Mouse (Mus musculus): ENCODE measurements at regions not wholly inside any gene's neighbourhood (a gene's known extent, or its start where the extent isn't known, plus 50 kb on each side); places are given as distances from the start of the nearest gene placed in this dataset.

DNA sequence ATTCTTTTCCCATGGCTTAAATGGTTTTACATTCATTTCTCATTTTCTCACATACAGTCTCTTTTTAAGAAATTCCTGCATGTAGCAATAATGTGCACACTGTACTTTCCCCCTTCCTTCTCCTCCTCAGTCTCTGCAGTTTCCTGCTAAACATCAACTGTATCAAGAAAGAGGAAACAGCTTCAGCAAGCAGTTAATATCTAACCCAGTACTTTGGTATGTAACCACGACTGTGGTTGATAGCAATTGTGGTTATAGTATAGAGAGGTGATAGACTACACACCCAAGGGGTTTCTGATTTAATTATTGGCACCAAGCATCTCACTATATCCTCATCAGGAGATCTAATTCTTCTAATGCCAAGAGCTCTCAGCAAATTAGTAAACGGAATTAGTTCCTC, 52.8 kb upstream of the Eci2 start:
- peak; percentile 64 for ATAC-seq (replicated peaks; ENCODE audit: poor library complexity)

DNA sequence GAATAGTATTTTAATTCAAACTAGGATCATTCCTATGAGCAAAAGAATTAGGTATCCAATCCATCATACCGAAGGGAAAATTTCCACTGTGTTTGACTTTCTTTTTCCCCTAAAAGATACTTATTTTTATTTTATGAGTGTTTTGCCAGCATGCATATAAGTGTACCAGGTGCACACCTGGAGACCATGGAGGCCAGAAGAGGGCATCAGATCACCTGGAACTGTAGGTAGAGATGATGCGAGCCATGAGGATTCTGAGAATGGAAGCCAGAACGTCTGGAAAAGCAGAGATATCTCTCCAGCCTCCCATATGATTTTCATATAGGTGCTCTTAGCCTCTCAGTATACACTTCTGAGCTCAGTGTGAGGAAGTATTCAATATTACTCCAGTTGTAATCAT, 58.5 kb upstream of the Eci2 start:
- no peak for ATAC-seq (replicated peaks; ENCODE audit: poor library complexity)

DNA sequence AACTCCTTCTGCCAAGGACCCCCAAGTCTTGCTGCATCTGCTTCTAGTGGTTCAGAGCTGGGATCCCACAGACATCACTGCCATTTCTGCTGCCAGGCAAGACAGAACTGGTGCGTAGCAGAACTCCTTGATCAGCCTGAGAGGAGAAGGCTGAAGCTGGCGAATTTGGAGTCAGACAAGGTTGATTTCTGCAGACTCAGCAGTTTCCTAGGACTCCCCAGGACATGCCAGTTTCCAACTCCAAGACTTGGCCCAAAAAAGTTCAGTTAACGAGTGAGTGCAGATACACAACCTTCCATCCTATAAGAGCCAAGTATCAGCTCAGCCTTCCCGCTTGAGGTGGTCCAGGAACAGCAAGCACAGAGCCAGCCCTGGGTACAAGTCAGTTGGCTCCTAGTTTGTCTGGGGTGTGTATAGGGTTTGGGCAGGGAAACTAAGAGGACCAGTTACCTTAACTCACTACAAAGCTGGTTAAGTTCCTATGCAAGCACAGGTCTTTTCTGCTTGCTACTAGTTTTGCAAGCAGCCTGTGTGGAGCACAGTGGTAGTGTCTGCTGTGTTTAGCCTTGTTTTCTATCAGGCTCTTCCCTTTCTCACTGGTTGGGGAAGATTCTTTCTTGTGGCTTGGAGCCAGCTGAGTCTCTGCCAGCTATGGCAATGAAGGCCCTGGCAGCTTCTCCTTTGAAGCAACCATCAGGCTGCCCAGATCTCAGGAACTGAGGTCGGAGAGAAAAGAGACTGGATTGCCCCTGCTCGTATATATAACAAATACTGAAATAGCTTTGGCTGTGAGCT, 60.5 kb upstream of the Eci2 start:
- peak; percentile 34; the same call in 1 of the 2 replicates for ATAC-seq (replicated peaks; ENCODE audit: poor library complexity)

DNA sequence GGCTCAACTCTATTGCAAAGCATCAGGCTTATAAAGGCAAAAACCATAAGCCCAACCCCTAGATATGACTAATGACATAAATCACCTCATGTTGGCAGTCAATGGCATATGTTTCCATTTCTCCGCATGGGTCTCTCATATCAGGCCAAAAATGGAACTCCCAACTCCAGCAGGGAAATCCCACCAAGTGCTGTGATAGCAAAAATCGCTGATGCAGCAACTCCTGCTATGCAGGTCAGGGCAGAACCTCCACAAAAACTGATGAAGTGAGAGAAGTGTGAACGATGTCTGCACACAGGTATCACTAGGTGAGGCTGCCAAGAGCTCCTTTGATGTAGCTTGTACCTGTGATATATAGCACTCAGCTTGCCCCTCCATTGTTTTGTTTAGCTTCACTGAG, 64.3 kb upstream of the Eci2 start:
- no peak for ATAC-seq (replicated peaks; ENCODE audit: poor library complexity)

DNA sequence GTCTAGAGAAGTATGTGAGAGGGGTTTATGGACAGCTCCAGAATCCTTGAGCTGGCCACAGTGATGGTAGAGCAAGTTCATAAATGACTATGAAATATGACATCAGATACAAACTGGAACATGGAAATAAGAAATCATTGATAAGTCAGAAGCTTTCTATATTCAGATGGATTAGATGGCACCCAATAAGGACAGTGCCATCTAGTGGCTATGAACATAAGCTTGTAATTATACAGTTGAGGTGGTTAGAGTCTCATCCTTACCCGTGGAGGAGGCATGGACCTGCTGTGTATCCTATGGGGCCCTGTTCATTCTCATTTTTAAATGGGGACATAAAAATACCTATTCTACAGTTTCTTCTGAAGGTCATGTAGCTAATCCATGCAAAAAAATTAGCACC, 92.9 kb upstream of the Eci2 start:
- ATAC-seq (replicated peaks; ENCODE audit: poor library complexity), result no peak; the same call in 1 of the 2 replicates

DNA sequence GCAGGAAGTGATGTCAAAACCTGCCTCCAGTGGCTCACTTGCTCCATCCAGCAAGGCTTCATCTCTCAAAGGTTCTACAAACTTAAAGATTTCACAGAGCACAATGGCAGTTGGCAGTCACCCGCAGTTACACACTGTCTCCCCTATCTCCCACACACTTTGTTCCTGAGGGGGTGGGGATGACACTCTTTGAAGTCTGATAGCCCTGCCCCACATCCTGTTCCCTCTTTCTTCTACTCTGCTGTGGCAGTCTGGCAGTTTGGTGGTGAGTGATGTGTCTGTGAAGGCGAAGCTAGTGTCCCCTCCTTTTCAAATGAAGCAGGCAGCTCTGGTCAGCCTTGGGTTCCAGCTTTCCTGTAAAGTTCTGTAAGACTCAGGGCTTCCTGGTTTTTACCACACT, 102.6 kb upstream of the Eci2 start:
- ATAC-seq (replicated peaks; ENCODE audit: poor library complexity), result peak; percentile 68

DNA sequence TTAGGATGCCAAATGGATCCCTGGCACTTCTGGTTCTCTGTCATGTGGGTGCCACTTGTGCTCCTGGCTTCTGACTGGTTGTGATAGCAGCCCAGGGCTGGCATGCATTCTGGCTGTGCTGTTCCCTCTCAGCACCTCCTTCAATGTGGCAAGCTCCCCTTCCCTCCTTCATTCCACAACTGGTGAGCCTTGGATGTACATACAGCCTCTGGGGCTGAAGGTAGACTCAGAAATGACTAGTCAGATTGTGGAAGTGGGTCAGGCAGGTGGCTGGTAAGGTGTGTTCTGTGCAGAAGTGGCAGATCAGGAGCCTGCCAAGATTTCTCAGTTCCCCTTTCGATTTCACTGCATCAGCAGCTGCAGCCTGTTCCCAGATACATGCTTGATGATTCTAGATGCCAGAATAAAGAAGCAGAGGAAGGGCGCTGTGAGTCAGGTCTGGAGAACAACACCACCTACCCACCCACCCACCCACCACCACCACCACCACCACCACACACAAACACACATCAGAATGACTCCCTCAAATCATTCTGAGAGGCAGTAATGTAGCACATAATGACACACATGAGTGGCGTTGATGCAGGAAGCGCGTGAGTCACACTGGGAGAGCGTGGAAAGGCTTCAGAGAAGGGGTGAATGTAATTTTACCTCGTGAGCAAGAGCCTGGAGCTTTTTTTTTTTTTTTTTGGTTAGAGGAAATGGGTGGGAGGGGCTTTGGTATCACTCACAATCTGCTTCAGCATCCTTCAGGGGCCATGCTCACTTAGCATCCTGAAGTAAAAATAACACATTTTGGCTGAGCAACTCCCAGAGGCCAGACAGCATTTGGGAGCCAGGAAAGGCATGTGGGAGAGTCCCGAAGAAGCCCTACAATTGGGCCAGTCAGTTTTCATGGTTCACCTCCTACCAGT, 104.6 kb upstream of the Eci2 start:
- peak; percentile 23 for ATAC-seq (replicated peaks; ENCODE audit: poor library complexity)

DNA sequence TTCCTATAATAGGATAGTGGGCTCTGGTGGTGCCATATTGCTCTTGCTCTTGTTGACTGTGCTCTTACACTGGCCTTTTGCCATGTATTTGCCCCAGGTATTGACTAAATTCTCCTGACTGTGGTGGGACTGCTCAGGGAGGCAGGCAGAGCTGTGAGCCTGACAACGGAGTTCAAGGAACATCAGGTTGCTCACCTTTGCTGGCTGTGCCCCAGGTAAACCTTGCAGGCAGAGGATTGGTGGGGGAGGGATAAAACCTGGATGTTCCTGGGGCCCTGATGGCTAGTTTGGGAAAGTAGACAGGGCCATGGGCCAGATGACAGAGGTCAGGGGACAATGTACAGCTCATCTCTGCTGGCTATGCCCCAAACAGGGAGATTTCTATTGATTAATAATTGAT, 124.7 kb upstream of the Eci2 start:
- no peak for ATAC-seq (replicated peaks; ENCODE audit: poor library complexity)

DNA sequence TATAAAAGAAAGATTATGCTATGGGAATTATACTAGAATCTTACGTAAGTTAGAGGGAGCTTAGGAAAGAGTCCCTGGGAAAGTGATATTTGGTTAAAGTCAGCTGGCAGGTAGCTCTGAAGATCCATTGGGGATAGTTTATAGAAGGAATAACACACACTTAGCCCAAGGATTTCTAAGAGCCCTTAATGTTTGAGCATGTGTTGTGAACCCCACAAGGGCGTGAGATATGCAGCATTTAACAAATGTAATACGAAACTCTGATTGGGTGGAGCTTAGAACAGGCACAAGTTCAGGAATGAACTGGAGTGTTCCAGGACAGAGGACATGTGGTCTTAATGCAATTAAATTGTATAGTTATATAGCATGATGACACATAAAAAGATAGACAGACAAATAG, 132.6 kb upstream of the Eci2 start:
- ATAC-seq (replicated peaks; ENCODE audit: poor library complexity), result no peak

DNA sequence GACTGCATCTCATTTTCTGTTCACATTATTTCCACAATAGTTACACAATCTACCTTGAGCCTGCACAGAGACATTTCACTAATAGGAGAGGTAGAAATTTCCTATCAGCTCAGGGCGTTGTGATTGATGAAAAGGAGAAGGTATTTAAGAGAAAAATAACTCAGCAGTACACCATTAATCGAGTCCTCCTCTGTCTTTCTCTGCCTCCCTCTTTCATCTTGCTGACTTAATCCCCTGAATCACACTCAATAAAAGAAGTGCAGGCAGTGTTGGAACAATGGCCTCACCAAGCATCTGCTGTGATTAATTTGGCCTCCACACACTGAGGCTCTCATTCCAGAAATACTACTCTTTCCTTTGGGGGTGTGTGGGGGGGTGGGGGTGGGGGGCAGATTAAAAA, 133.9 kb upstream of the Eci2 start:
- no peak for ATAC-seq (replicated peaks; ENCODE audit: poor library complexity)

DNA sequence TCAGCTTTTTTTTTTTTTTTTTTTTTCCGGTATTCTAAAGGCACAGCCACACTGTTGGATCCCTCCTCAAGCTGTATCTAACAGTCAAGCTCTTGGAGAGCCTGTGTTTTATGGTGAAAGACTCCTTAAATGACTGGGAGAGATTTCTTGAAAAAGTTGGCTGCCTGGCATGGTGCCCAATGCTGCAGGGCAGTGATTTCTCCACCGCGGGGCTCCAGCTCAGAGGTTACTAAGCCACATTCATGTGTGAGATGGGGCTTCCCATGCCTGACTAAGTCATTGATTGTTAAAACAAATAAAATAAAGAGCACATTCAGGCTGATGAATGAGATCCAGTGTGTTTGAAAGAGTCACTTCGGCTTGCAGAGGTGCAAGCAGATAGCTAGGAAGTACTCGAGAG, 139.2 kb upstream of the Eci2 start:
- no peak for ATAC-seq (replicated peaks; ENCODE audit: poor library complexity)

DNA sequence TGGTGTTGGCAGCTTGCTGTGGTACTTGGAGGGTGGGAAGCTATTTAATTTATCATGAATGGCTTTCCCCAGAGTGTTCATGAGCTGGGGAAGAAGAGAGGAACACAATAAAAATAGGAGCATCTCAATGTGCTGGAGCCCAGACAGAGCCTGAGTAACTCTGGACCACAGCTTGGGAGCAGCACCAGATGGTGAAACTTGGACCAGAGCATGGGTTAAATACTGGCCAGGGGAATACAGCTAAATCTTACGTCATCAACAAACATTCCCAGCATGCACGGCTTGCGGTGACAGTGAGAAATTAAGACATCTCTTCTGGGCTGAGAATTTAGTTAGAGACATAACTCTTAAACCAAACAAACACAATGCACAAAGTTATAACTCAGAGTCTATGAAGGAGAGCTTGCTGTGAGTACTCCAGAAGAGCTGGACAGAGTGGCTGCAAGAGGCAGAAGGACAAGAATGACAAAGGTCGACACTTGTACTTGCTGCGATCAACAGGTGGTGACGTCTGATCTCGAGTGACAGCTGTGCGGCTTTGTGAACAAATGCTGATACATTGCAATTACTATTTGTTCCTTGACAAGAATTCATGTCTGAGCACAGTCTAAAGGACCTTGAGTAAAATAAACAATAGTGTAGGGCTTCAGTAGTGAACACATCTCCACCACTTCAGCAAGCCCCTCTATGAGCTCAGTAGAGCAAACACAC, 140.1 kb upstream of the Eci2 start:
- ATAC-seq (replicated peaks; ENCODE audit: poor library complexity), result no peak

DNA sequence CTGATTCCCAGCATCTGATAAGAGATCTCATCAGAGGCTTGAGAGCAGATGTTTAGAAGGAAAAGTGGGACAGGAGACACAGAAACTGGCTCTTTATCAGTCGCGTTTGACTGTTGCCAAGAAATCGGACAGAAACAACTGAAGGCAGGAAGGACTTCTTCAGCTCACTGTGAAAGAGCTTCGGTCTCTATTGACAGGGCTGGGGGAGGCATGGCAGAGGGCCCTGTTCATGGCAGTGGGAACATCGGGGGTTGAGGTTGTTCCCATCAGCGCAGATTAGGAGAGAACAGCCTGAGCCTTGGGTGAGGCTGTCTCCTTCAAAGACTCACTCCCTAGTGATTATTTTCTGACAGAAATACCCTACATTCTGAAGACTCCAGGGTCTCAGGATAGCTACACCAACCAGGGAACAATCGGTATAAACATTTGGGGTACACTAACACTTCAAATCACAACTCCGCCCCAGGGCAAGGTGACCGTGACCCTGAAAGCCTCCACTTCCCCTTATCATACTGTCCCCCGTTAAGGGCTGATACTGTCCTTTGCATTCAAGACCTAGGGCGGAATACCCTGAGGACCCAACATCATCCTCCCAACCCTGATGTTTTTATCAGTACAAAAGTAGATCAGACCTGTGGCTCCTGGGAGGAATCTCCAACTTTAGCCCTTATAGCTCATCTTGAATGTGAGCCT, 144.8 kb upstream of the Eci2 start:
- ATAC-seq (replicated peaks; ENCODE audit: poor library complexity), result no peak

DNA sequence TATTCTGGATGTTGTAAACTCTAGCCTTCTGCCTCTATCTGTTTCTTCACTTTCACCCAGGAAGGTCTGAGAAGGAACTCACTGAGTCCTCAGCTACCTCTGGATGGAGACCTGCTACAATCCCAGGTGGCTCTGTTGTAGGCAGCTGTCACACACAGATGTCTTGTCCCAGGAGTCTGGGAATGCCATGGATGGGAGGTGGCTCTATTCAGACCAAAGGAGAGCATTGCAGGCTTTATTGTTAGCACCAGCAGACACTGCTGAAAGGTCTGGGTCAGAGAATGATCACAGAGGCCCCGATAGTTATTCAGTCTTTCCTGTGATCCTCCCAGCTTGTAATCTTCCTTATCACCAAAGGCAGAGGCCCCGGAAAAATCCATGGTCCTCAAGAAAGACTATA, 146.6 kb upstream of the Eci2 start:
- ATAC-seq (replicated peaks; ENCODE audit: poor library complexity), result no peak

DNA sequence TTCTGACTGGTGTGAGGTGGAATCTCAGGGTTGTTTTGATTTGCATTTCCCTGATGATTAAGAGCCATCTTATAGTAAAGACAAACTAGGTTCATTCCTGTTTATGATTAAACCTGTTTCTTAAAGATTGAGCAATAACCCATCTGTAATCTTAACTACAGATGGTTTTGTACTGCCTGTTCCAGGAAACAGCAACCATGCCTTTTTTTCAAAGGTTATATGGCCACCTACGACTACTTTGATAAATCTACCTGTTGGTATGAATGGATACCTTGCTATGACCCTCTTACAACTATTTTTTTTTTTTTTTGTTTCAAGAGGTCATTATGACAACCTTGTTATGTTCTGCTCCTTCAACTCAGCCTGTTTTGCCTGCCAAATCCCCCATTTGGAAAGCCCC, 148.7 kb upstream of the Eci2 start:
- ATAC-seq (replicated peaks; ENCODE audit: poor library complexity), result no peak

DNA sequence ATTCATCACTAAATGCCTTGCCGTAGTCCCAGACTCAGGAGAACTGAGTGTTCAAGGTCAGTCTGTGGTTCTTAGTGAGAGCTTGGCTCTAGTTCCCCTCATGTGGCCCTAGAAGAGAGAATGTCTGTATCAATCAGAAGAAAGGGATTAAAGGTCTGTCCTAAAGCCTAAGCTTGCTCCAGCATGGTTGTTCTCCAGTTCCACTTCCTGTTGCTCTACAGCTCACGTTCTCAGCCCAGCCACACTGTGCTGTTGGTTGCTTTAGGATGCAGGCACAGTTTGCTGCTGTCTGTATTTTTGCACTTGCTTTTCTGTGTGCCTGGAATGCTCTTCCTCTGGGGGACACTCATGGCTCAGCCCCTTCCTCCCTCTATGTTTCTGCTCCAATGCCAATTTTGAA, 150.4 kb upstream of the Eci2 start:
- no peak for ATAC-seq (replicated peaks; ENCODE audit: poor library complexity)

DNA sequence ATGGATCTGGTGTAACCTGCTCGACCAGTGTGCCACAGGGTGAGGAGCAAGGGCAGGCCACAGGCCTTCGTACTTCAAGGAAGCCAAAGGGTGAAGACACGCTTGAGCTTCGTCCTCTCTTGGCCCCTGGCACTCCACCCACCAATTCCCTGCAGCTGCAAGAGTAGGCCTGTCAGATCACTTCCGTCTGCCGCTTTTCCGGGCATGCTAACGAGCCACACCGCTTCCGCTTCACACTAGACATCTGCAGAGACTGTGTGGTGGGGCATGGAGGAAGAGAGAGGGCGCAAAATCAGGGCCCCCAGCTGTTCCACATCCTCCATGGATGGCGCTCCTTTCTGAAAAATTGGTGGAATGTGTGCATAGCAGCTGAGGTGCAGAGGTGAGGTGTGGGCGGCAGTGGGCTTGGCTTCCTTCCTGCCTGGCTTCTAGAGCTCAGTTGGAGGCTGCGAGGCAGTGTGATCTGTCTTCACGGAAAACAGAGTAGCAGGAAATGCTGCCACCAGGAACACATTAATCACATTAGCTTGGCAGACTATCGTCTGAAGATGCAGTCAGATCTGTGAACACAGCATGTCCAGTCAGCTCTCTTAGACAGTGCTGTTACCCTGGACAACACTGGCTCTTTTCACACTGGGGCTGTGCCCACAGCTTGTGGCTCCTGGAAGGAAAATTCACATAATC, 162.3 kb upstream of the Eci2 start:
- ATAC-seq (replicated peaks; ENCODE audit: poor library complexity), result peak; percentile 99

DNA sequence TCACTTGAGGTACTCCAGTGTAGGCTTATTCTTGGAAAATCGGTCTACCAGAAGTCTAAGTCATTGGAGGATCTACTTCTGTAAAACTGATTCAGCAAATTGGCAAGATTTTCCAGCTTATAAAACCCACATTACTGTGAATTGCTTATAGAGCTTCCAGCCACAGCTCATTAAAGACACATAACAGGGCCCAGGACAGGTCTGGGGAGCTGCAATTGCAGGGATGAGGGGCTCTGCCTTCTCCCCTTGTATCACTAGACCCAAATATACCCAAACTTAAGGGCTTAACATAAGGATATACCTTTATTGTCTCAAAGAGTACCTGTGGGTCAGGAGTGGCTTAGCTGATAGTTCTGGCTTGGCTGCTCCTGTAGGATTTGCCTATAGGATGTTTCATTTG, 175.2 kb upstream of the Eci2 start:
- ATAC-seq (replicated peaks; ENCODE audit: poor library complexity), result no peak

DNA sequence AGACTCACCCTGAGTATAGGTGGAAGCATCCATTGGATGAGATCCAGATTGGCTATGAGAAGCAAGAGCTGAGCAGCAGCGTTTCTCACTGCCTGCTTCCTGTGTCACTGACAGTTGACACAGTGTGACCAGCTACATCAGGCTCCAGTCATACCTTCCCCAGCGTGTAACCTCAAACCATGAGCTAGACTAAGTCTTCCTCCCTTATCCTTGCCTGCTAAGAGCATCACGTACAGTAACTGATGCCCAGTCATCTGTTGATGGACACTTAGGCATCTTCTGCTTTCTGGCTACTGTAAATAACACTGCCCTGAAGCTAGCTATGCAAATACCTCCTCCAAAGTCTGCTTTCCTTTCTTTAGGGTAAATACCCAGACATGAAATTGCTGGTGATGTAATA, 181.4 kb upstream of the Eci2 start:
- ATAC-seq (replicated peaks; ENCODE audit: poor library complexity), result no peak

DNA sequence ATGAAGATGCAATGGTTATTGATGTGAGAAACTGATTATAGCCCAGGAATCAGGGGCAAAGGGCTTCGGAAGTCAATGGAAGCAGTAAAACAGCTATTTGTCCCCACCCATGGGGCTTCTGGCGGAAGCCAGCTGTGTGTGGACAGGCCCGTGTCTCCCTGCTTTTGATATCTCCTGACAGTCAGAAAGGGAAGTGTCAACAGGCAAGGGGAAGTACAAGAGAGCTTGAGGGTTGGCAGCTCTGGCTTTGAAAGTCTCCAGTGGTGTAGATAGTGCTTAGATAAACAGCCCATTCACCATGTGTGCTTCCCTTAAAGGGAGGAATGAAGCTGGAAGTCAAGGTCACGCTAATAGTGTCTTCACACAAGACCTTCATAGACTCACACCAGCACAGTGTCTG, 182.7 kb upstream of the Eci2 start:
- ATAC-seq (replicated peaks; ENCODE audit: poor library complexity), result peak; percentile 98
